Mouse (Mus musculus) liver, embryonic 14.5 days (tissue): Measurements from ENCODE around the gene Dnah10.

ENCODE experiments used
- CTCF ChIP-seq: IDR thresholded peaks from 2 replicates; pipeline ENCODE4 v1.5.1; 2016; ENCODE audit warnings: antibody characterized with exemption, low read depth, control low read depth
- EP300 ChIP-seq: IDR thresholded peaks from 2 replicates; pipeline ENCODE4 v1.6.1; 2016; ENCODE audit warnings: antibody characterized with exemption, low read depth

DNA sequence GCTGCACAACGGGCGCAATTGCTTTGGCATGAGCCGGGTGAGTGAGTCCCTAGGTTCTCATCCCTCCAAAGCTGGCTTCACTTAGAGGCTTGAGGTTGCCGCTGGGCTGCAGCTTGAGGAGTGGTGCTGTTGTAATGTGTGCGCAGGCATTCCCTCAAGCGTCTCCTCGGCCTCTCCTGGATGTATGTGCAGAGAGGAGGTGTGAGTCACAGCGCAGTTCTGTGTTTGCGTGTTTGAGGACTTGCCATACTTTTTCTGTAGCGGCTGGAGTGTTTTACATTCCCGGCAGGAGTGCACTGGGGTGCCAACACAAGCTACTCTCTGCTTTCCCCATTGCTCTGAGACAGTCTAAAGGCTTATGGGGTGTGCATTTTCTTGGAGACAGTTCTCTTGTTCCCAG is 6.9 kb upstream of the Dnah10 start:
- TF ChIP-seq EP300 (no peak), CTCF (no peak)
